Mouse (Mus musculus): ENCODE results near the gene C1qtnf2. TPM values are rescaled to one million over a fixed set of nuclear protein-coding genes. Genes with fewer than 3 reads are reported as not detected.

Gene C1qtnf2
- total and polyA plus RNA-seq, 2 experiments from 2014 or later = 15.0 to 22.4 TPM

- Histone ChIP-seq H3K4me3 (ENCODE audit: low read depth, low read length) (no peak overlapping the region), H3K36me3 (ENCODE audit: insufficient read depth, low read length) (no peaks in the 10 kb centered on the region), H3K4me1 (ENCODE audit: insufficient read depth, low read length) (no peaks in the 10 kb centered on the region), H3K9ac (replicated peaks; ENCODE audit: low read length, poor library complexity, severe bottlenecking) (no peak overlapping the region), H3K9me3 (ENCODE audit: low read length) (no peaks in the 10 kb centered on the region), H3K4me2 (ENCODE audit: low read depth, low read length, poor library complexity, severe bottlenecking) (no peak overlapping the region), H3K27ac (ENCODE audit: low read depth, low read length) (no peak overlapping the region), H3K27me3 (ENCODE audit: insufficient read depth, low read length) (no peaks in the 10 kb centered on the region)
- no peak for ATAC-seq (ENCODE audit: low FRiP score)
- peak; percentile 20 for DNase-seq (ENCODE audit: low spot score)
- no peak for TF ChIP-seq CTCF (IDR thresholded peaks at IDR 0.05)
- 86% methylated on average over 7 of the region's 7 CpGs for WGBS
These were observed 31.1 kb downstream of the C1qtnf2 start for GRCm38 (mm10) chr11:43505188-43505587.

DNA sequence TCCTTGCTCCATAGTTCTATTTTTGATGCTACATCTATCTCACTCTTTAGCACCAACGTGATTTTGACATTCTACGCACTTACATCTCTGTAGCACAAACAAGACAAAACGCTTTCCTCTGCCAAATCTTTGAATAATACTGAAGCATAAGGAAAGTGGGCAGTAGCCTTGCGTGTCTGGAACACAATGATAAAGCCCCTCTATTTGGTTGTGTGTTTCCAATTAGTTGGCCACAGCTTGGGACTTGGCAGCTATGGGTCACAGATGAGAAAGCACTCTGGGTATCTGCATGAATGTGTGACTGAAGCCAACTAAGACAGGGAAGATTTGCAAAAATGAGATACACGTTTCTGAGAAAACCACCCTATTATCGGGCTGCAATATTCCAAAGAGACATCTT lies 33.9 kb downstream of the C1qtnf2 start:
- Histone ChIP-seq H3K4me3 (ENCODE audit: low read depth, low read length) (no peak overlapping the region), H3K4me1 (ENCODE audit: insufficient read depth, low read length) (no peaks in the 10 kb centered on the region), H3K36me3 (ENCODE audit: insufficient read depth, low read length) (no peaks in the 10 kb centered on the region), H3K9ac (replicated peaks; ENCODE audit: low read length, poor library complexity, severe bottlenecking) (no peak overlapping the region), H3K27me3 (ENCODE audit: insufficient read depth, low read length) (no peaks in the 10 kb centered on the region), H3K9me3 (ENCODE audit: low read length) (no peaks in the 10 kb centered on the region), H3K27ac (ENCODE audit: low read depth, low read length) (no peak overlapping the region), H3K4me2 (ENCODE audit: low read depth, low read length, poor library complexity, severe bottlenecking) (no peak overlapping the region)
- TF ChIP-seq CTCF (IDR thresholded peaks at IDR 0.05) = no peak
- 80% methylated on average over 6 of the region's 6 CpGs for WGBS
- DNase-seq (ENCODE audit: low spot score) = peak; percentile 24
- ATAC-seq (ENCODE audit: low FRiP score) = no peak

GRCm38 (mm10) chr11:43509878-43510277 lies 35.8 kb downstream of the C1qtnf2 start:
- ATAC-seq (ENCODE audit: low FRiP score) = no peak
- no peaks in the 10 kb centered on the region for H3K9me3 ChIP-seq (ENCODE audit: low read length)
- H3K9ac ChIP-seq (replicated peaks; ENCODE audit: low read length, poor library complexity, severe bottlenecking) = no peak overlapping the region
- no peak for TF ChIP-seq CTCF (IDR thresholded peaks at IDR 0.05)
- no peak overlapping the region for H3K4me3 ChIP-seq (ENCODE audit: low read depth, low read length)
- no peak overlapping the region for H3K27ac ChIP-seq (ENCODE audit: low read depth, low read length)
- no peaks in the 10 kb centered on the region for H3K27me3 ChIP-seq (ENCODE audit: insufficient read depth, low read length)
- DNase-seq (ENCODE audit: low spot score) = no peak
- H3K4me1 ChIP-seq (ENCODE audit: insufficient read depth, low read length) = no peaks in the 10 kb centered on the region
- 94% methylated on average over 5 of the region's 5 CpGs for WGBS
- H3K4me2 ChIP-seq (ENCODE audit: low read depth, low read length, poor library complexity, severe bottlenecking) = no peak overlapping the region
- H3K36me3 ChIP-seq (ENCODE audit: insufficient read depth, low read length) = no peaks in the 10 kb centered on the region

DNA sequence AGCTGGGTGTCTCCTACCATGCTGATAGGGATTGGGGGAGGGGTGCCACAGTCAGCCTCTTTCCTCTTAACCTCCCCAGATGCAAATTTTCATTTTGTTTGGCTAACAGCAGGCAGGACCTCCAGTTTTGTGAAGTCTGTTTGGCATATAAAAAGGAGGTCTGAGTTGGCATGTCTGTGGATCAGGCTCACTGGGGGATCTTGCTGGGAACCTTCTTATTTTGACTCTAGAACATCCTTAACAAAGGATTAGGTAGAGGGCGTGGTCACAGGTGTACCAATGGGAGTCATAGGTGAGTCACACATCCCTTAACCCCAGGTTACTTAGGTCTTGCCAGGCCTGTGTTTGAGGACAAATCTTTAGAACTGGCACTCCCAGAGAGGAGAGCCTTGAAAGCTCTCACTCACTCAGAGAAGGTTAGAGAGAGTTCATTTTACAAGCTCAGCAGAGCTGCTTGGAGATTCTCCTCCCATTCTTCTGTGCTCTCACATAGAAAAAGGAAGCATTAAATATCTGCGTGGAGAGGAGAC lies 38.6 kb downstream of the C1qtnf2 start:
- Histone ChIP-seq H3K9me3 (ENCODE audit: low read length) (no peaks in the 10 kb centered on the region), H3K4me3 (ENCODE audit: low read depth, low read length) (no peak overlapping the region), H3K9ac (replicated peaks; ENCODE audit: low read length, poor library complexity, severe bottlenecking) (no peak overlapping the region), H3K36me3 (ENCODE audit: insufficient read depth, low read length) (no peaks in the 10 kb centered on the region), H3K4me1 (ENCODE audit: insufficient read depth, low read length) (no peaks in the 10 kb centered on the region), H3K4me2 (ENCODE audit: low read depth, low read length, poor library complexity, severe bottlenecking) (no peak overlapping the region), H3K27me3 (ENCODE audit: insufficient read depth, low read length) (no peaks in the 10 kb centered on the region), H3K27ac (ENCODE audit: low read depth, low read length) (no peak overlapping the region)
- DNase-seq (ENCODE audit: low spot score) (no peak), ATAC-seq (ENCODE audit: low FRiP score) (no peak)
- WGBS = 52% methylated on average over 2 of the region's 2 CpGs
- TF ChIP-seq CTCF (IDR thresholded peaks at IDR 0.05) = no peak

DNA sequence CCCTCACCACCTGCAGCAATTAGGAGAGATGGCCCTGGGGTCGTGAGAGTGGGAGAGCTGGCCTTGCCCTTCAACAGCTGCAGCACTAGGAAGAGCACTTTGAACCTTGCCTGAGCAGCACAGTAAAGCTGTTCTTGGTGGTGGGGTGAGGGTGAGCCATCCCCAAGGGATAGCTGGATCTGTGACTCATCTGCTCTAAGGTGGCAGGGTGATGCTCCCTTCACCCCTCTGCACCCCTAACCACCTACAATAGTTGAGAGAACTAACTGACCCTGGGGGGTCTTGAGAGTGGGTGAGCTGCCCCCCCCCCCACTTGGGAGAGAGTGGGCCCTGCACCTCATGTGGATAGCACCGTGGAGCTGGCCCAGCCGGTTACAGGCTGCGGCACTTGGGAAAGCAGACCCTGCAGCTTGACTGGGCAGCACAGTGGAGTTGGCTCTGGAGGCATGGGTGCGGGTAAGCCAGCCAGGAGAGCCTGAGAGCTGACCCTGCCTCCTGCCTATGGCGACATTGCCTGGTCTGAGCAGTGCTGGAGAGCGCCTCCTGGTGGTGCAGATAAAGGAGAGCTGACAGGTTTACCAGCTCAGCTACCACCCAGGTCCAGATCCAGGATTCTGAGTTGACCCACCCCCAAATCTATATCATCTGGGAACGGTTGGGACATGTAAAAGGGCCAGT lies 42.4 kb downstream of the C1qtnf2 start:
- Histone ChIP-seq H3K27me3 (ENCODE audit: insufficient read depth, low read length) (no peaks in the 10 kb centered on the region), H3K9me3 (ENCODE audit: low read length) (no peaks in the 10 kb centered on the region), H3K4me1 (ENCODE audit: insufficient read depth, low read length) (no peaks in the 10 kb centered on the region), H3K4me3 (ENCODE audit: low read depth, low read length) (no peak overlapping the region), H3K4me2 (ENCODE audit: low read depth, low read length, poor library complexity, severe bottlenecking) (no peak overlapping the region), H3K36me3 (ENCODE audit: insufficient read depth, low read length) (no peaks in the 10 kb centered on the region), H3K27ac (ENCODE audit: low read depth, low read length) (no peak overlapping the region), H3K9ac (replicated peaks; ENCODE audit: low read length, poor library complexity, severe bottlenecking) (no peak overlapping the region)
- WGBS = 46% methylated on average over 8 of the region's 8 CpGs
- peak; percentile 58 for TF ChIP-seq CTCF (IDR thresholded peaks at IDR 0.05)
- no peak; the same call in 1 of the 2 replicates for ATAC-seq (ENCODE audit: low FRiP score)
- DNase-seq (ENCODE audit: low spot score) = peak; percentile 50

GRCm38 (mm10) chr11:43517641-43518040 lies 43.6 kb downstream of the C1qtnf2 start:
- DNase-seq (ENCODE audit: low spot score) (peak; percentile 45), ATAC-seq (ENCODE audit: low FRiP score) (no peak)
- no peak for TF ChIP-seq CTCF (IDR thresholded peaks at IDR 0.05)
- Histone ChIP-seq H3K9ac (replicated peaks; ENCODE audit: low read length, poor library complexity, severe bottlenecking) (no peak overlapping the region), H3K9me3 (ENCODE audit: low read length) (no peaks in the 10 kb centered on the region), H3K27me3 (ENCODE audit: insufficient read depth, low read length) (no peaks in the 10 kb centered on the region), H3K36me3 (ENCODE audit: insufficient read depth, low read length) (no peaks in the 10 kb centered on the region), H3K4me2 (ENCODE audit: low read depth, low read length, poor library complexity, severe bottlenecking) (no peak overlapping the region), H3K27ac (ENCODE audit: low read depth, low read length) (no peak overlapping the region), H3K4me3 (ENCODE audit: low read depth, low read length) (no peak overlapping the region), H3K4me1 (ENCODE audit: insufficient read depth, low read length) (no peaks in the 10 kb centered on the region)
- WGBS = 77% methylated on average over 11 of the region's 11 CpGs
